Mouse (Mus musculus): ENCODE data around the gene Myo1d.

Myo1d gene

GRCm38 (mm10) chr11:80723406-80724047 is 56.3 kb downstream of the Myo1d start:
- DNase-seq (ENCODE audit: low read depth, low spot score): no peak

GRCm38 (mm10) chr11:80719014-80719413 is 60.8 kb downstream of the Myo1d start:
- DNase-seq (ENCODE audit: low read depth, low spot score): no peak

DNA sequence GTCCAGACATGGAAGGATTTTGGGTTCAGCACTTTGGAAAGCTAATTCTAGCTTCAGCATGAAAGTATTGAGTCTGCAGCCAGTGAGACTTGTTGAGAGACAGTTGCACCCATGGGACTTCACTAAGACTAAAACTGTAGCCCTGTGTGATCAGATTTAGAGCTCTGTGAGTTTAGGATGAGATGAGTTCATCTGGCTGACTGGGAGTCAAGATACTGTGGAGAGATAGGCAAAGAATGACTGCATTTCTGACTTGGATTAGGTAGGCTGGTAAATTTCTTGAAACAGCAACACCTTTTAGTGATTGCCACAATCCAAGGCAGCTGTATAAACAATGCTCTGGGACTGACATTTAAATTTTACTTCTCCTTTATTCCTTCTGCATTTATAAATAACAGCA is 61.8 kb downstream of the Myo1d start:
- no peak for DNase-seq (ENCODE audit: low read depth, low spot score)

DNA sequence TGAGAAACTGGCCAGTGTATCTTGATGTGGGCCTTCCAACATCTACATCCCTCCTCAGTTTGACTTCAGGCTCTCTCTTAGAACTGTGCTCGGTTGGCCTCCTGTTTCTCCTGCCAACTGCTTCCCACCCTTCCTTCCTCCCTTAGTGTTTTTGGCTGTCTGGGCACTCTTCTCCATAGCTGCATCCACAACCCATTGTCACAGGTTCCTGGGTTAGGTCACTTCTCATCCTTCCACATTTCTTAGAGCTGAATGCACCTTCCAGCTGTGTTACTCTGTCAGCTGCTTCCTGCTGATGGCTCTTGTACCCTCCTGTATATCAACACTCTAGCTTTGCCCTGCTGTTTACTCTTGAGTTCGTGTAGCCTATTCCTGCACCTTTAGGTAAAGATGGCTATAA is 64.7 kb downstream of the Myo1d start:
- DNase-seq (ENCODE audit: low read depth, low spot score): no peak

DNA sequence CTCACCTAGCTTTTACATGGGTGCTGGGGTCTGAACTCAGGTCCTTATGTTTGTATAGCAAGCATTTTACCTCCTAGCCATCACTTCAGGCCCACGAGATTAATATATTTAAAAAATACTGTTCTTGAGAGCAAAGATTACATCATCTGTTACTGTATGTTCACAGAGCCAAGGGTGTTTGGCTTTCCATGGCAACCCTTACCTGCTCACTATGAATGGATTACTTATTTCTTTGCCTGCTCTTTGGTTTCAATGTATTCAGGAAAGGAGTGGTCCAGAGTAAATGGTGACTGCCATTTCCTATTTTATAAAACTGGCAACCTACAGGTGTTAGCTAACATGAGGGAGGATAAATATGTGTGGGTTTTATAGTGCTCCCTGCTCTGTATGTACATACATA is 66.1 kb downstream of the Myo1d start:
- no peak for DNase-seq (ENCODE audit: low read depth, low spot score)

- no peak for DNase-seq (ENCODE audit: low read depth, low spot score)
Measured at GRCm38 (mm10) chr11:80712201-80712600, 67.6 kb downstream of the Myo1d start.

GRCm38 (mm10) chr11:80711336-80711735 is 68.5 kb downstream of the Myo1d start:
- no peak for DNase-seq (ENCODE audit: low read depth, low spot score)

- DNase-seq (ENCODE audit: low read depth, low spot score): no peak
Measured at GRCm38 (mm10) chr11:80700611-80701010, 79.2 kb downstream of the Myo1d start.

DNA sequence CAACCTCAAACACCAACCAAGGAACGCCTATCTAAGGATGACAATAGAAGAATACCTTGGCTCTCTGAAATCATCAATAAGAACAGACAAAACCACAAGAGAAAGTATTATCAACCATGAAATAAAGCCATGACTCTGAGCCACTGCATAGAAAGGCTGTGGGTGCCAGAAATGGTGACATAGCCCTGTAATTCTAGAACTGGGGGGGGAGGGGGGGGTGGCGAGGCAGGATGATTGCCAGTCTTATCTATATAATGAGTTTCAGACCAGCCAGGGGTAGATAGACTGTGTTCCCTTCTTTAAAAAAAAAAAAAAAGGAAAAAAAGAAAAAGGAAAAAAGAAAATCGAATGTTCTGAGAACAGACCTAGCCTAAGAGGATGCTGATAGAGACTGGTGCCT is 81.1 kb downstream of the Myo1d start:
- no peak for DNase-seq (ENCODE audit: low read depth, low spot score)

DNA sequence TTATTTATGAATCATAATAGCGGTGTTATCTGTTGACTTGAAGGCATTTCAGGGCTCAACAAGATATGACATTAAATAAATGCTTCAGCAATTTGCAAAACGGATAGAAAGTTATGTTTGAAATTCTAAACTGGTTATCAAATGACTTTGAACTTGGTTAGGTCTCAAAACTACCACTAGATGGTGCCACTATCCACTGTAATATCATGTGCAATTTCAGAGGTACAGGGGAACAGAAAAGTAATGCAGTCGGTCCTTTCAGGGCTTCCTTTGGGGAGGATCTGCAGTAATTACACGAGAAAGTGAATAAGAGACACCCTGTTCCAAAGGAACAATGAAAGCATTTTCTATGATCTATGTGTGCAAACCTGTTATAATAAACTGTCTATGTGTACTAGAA is 83.5 kb downstream of the Myo1d start:
- peak; percentile 59 for DNase-seq (ENCODE audit: low read depth, low spot score)

GRCm38 (mm10) chr11:80684603-80685002 is 95.2 kb downstream of the Myo1d start:
- DNase-seq (ENCODE audit: low read depth, low spot score): no peak

DNA sequence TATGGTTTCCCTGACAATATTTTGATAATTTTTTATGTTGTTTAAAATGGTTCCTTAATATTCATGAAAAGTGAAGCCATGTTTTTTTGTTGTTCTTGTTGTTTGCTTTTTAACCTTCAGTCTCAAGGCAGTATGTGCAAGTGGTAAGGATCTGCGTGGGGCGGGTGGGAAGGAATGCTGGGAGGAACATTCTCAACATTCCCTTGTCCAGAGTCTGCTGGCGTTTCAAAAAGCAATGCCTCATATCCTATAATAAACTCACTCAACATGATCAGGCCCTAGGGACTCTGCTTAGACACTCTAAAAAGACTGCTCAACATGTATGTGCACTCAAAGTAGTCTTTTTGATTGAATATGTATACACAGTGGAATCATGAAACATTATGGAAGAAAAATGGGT is 97.1 kb downstream of the Myo1d start:
- DNase-seq (ENCODE audit: low read depth, low spot score): no peak

DNA sequence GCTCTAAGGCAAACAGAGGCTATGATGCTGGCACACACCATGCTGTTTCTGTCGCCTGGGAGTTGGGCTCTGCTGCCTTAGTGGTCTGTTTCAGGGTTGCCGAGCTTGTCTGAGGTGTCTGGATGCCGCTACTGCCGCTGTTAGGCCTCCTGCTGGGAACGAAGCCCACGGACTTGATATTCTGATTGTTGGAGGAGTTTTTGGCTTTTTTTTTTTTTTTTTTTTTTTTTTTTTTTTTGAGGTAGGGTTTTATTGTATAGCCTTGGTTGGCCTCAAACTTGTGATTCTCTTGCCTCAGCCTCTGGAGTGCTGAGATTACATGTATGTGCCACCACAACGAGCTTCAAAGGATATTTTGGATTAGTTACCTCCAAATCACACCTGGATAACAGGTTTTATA is 106.8 kb downstream of the Myo1d start:
- no peak for DNase-seq (ENCODE audit: low read depth, low spot score)

- peak; percentile 68 for DNase-seq (ENCODE audit: low read depth, low spot score)
Measured at GRCm38 (mm10) chr11:80670391-80670790, 109.4 kb downstream of the Myo1d start.

GRCm38 (mm10) chr11:80669934-80670333 is 109.9 kb downstream of the Myo1d start:
- no peak for DNase-seq (ENCODE audit: low read depth, low spot score)

GRCm38 (mm10) chr11:80666211-80666610 is 113.6 kb downstream of the Myo1d start:
- no peak for DNase-seq (ENCODE audit: low read depth, low spot score)

GRCm38 (mm10) chr11:80664261-80664660 is 115.6 kb downstream of the Myo1d start:
- DNase-seq (ENCODE audit: low read depth, low spot score): no peak

GRCm38 (mm10) chr11:80645111-80645510 is 134.7 kb downstream of the Myo1d start:
- DNase-seq (ENCODE audit: low read depth, low spot score): no peak

- no peak for DNase-seq (ENCODE audit: low read depth, low spot score)
Measured at GRCm38 (mm10) chr11:80628992-80629865, 150.6 kb downstream of the Myo1d start.

- no peak for DNase-seq (ENCODE audit: low read depth, low spot score)
Measured at GRCm38 (mm10) chr11:80628581-80628980, 151.2 kb downstream of the Myo1d start.

DNA sequence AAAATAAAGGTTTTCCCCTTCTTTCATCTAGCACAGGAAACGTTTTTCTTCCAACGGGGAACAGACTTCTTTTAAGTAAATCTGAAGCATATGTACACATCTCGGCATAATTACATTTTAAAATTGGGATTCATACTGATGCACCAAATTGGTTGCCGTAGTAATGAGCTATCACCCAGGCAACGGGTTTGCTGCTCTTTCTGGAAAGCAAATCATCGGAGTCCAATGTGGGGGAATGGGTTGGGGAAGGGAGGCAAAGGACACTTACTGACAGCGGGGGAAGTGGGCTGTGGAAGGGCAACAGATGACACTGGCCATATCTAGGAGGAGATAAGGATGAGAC is 156.8 kb downstream of the Myo1d start:
- peak; percentile 5 for DNase-seq (ENCODE audit: low read depth, low spot score)

- peak; percentile 28 for DNase-seq (ENCODE audit: low read depth, low spot score)
Measured at GRCm38 (mm10) chr11:80622233-80623037, 157.4 kb downstream of the Myo1d start.

All from forelimb bud, embryonic 11.5 days (tissue).